Mouse (Mus musculus) CD4-positive, CD25-positive, alpha-beta regulatory T cell, adult 4 months (primary cell): ENCODE measurements around the gene Bckdhb. TPM values are rescaled to one million over a fixed set of nuclear protein-coding genes. Genes with fewer than 3 reads are reported as not detected.

Experiments used
- ATAC-seq: one replicate; pipeline ENCODE4 v1.8.0; 2017
- polyA plus RNA-seq, 2 experiments: library from polyadenylated mRNA; unstranded; fragments of 100-300 nt; shearing (Covaris generic); gene quantifications; one replicate each; pipeline ENCODE4 v1.2.1; 2017

Bckdhb gene
- polyA plus RNA-seq, 2 experiments from 2014 or later = 11.6 to 14.2 TPM

DNA sequence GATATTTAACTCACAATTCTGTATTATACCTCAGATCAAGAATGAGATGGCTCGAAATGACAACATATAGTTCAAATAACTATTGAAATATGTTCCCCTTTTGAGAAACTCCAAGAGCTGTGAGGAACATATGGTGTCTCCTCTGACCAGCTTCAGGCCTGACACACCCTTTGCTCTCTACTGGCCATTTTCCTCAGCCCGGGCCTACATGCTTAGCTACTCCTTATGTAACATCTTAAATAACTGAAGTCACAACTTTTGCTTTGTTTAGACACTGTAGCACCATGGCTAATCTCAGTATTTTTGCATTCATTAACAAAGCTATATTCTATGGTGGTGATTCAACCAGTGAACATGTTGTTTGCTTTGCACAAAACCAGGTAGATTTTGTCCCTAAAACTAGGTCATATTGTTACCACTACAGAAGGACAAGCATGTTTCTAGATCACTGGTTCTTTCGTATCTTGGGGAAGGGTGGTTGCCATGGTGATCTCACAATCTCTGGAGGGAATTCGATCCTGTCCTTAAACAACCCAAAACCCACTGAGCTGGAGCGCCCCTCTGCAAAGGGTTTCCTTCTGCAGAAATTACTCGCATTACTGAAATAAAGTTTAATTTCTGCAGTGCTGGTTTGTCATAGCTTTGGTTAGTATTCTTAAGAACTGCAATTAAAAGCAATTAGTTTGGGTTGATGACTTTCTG, 185.0 kb downstream of the Bckdhb start:
- no peak for ATAC-seq

GRCm38 (mm10) chr9:84110616-84111015, 185.7 kb downstream of the Bckdhb start:
- ATAC-seq = no peak

- no peak for ATAC-seq
Observed at GRCm38 (mm10) chr9:84112319-84112718, 187.4 kb downstream of the Bckdhb start.

- ATAC-seq = no peak
Observed at GRCm38 (mm10) chr9:84112842-84113568, 188.1 kb downstream of the Bckdhb start.

GRCm38 (mm10) chr9:84114254-84114653, 189.3 kb downstream of the Bckdhb start:
- ATAC-seq = no peak

DNA sequence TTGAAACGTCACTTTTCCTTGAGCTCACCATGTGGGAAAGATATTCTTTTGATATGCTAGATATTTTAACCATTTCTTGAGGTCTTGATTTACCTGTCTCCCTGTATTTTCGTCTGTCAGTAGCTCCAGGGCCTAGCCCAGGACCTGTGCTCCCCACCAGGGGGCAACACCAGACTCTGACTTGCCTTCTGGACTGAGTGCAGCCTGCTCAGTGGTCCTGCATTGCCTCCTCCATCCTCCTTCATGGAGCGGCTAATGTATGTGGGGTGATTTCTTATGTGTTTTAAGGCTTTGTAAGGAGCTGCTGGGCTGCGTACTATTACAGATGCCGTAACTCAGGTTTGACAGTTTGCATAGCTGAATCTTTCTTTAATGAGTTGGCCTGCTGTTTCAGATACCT, 192.4 kb downstream of the Bckdhb start:
- no peak for ATAC-seq

DNA sequence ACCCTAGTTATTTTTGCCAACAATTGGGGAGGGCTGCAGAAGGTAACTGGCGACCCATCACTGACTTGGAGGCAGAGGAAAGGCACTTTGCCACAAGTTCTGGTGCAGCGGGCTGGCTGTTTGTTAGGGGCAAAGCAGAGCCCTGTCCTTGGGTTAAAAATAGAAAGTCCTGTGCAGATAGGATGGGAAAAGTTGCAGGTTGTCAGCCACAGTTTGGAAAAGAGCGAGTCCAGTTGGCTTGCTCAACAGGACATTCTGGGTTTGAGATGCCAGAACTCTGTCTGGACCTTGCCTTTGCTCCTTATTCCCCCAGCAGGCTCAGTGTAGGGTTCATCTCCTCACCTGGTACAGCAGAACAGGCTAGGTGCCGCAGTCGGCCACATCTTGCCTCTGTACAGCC, 200.1 kb downstream of the Bckdhb start:
- no peak for ATAC-seq

DNA sequence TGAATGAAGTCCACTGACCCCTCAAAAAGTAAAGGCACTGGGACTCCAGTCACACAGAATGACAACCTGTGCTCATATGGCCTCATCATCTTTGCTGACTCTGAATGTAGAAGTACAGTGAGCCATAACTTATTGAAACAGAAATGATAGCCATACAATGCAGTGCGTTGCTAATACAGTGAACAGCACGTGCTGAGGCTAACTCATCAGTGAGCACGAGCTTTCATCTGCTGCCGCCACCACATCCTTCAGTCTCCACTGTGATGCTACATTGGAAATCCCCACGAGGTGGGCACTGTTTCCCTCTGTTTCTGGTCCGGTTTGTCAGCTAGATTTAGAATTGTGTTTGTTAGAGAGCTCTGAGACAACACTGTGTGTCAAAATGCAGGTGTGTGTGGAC, 205.4 kb downstream of the Bckdhb start:
- no peak for ATAC-seq

DNA sequence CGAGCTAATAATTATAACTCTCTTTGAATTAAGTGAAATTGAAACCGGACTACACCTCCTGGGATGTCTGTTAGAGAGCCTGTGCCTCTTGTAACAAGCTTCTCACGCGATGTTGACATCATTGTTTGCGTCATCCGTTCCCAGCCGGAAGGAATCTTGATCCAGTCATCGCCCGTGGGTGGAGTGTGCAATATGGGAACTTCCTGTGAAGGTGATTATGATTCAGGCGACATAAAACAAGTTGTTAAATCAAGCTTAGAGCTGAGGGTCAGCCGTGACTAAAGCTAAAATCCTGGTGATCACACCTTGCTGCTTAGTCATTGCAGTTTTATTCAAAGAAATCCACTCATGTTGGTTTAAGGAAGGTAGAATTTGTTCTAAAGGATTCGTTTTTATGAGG, 210.1 kb downstream of the Bckdhb start:
- no peak for ATAC-seq

- ATAC-seq = no peak
Observed at GRCm38 (mm10) chr9:84137192-84137591, 212.2 kb downstream of the Bckdhb start.

DNA sequence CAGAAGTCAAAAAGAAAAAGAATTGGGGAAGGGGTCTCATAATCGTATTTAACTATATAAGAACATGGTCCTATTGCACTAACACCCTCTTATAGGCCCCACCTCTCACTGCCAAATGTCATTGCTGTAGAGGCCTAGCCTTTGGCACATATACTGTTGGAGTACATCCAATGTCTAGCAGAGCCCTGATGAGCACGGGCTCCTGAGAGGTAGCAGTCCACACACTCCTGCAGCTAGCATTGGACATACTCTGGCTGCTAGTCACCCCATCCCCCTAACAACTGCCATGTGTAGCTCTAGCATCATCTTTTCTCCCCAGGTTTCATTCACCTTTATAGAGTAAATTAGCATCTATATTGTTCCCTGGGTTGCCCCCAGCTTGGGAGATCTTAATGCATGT, 223.2 kb downstream of the Bckdhb start:
- ATAC-seq = no peak

Other genes starting within 250 kb of the Bckdhb start
- gene Elovl4, start 118.9 kb upstream of the Bckdhb start, polyA plus RNA-seq = under 1 TPM in 1 of 2 experiments, not detected in 1; 0.33 TPM
- gene Ttk, start 90.5 kb upstream of the Bckdhb start, polyA plus RNA-seq = 1 to 10 TPM; 1.3 to 4.0 TPM